Mouse (Mus musculus) common myeloid progenitor, adult 5-6 weeks (primary cell): ENCODE data around the gene Plin2. TPM values are rescaled to one million over a fixed set of nuclear protein-coding genes. Genes with fewer than 3 reads are reported as not detected.

Experiments
- ATAC-seq: replicated peaks from 2 replicates; pipeline ENCODE4 v1.8.0; 2016; ENCODE audit warnings: low read depth, mild to moderate bottlenecking, moderate TSS enrichment, inconsistent platforms; ENCODE audit not compliant: poor library complexity, severe bottlenecking
- total RNA-seq: library from RNA; stranded (forward); fragments of 200-1000, 187-1606 nt; gene quantifications from 2 replicates; pipeline ENCODE4 v1.2.3, GENCODE M21; 2017

Plin2 gene
- 55.0 and 80.2 TPM in 2 replicates for total RNA-seq

DNA sequence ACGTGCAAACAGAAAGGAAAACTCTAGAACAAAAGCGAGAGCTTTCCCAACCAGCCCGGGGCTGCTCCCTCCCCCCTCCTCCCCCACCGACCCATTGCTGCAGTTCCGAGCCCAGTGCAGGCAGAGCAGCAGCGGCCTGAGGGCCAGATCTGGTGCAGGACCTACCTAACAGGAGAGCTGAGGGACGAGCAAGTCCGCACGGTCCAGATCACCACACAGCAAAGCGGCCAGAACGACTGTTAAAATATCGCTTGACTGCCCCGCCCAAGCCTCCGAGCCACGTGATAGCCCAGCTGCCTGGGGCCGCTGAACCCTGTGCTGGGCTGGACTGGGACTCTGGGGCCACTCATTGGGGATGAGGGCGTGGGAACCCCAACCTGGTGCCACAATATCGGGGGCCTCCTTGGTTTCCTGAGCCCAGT is at the start of gene Plin2:
Gene Plin2, minus strand, starts transcription at position 281 of the 422 bp plus-strand sequence.
- ATAC-seq = peak; percentile 74

- ATAC-seq = no peak
These were observed 49.2 kb upstream of the Plin2 start for GRCm38 (mm10) chr4:86718878-86719577.

GRCm38 (mm10) chr4:86717176-86717575 is 47.3 kb upstream of the Plin2 start:
- ATAC-seq = peak; percentile 36; the same call in 1 of the 2 replicates

- ATAC-seq = no peak
These were observed 45.5 kb upstream of the Plin2 start for GRCm38 (mm10) chr4:86715341-86715740.

DNA sequence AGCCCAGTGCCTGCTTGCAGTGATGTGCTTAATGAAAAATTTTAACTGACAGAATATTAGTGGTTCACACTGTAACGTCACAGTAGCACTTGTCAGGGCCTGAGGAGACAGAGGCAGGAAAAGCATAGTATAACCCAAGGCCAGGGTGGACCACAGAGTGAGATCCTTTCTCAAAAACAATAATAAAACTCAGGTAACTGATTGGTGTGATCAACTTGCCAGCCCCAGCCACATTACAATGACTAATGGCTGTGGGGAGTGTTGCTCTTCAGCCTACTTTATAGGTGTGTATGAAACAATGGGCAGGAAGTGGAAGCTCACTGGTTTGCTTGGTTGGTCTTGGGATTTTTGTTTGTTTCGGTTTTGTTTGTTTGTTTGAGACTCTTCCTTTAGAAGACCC is 43.7 kb upstream of the Plin2 start:
- no peak for ATAC-seq

DNA sequence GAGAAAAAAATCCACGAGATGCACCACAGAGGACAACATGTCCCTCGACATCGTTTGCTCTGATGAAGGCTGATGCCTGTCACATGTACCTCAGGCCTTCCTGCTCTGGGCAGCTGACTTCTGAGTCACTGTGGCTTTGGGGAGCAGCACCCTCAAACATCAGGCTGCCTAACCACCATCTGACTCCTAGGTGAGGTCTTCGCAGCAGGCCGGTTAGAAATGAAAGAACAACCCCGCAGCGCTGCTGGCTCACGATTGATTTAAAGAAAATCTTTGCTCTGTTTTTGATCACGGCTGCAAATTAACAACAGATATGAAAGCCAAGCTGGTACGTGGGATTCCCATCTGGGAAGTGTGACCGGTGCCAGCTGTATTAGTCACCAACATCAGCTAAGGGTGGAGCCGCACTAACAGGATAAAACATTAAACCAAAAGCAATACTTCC is 42.9 kb upstream of the Plin2 start:
- ATAC-seq = peak; percentile 73

DNA sequence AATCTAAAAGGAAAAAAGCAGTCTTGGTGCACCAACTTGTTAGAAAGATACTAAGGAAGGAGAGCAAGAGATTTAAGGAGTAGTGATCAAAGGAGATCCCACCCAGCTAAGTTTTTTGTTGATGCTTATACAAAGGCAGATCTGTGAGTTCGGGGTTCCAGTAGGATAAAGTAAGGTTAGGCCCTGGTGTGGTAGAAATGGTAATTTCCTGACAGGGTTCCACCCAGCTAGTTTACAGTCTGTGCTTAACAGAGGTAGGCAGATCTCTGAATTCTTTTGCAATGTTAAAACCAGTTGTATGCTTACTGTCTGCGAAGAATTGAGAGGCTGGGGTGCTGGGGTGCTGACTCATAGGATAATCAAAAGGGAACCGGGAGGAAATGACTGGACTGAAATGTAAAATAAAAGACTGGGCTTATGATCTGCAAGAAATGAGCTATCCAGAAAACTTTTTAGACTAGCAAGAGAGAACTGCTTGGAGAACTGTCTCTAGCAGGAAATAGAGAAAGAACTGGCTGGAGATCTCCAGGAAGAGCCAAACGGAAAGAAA is 40.9 kb upstream of the Plin2 start:
- 0 out of 2 replicates have a peak, but pooled peaks have one; percentile 42 for ATAC-seq

GRCm38 (mm10) chr4:86710034-86710650 is 40.3 kb upstream of the Plin2 start:
- no peak for ATAC-seq

DNA sequence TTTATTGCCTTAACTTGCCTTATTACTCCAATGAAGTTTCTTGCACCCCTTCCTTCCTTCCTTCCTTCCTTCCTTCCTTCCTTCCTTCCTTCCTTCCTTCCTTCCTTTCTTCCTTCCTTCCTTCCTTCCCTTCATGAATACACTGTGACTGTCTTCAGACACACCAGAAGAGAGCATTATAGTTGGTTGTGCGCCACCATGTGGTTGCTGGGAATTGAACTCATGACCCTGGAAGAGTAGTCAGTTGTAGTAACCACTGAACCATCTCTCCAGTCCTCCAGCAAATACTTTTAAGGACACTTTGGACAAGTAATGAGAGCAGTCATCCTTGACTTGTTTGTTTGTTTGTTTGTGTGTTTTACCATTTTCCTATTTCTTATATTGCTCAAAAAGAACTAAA is 38.9 kb upstream of the Plin2 start:
- ATAC-seq = no peak

DNA sequence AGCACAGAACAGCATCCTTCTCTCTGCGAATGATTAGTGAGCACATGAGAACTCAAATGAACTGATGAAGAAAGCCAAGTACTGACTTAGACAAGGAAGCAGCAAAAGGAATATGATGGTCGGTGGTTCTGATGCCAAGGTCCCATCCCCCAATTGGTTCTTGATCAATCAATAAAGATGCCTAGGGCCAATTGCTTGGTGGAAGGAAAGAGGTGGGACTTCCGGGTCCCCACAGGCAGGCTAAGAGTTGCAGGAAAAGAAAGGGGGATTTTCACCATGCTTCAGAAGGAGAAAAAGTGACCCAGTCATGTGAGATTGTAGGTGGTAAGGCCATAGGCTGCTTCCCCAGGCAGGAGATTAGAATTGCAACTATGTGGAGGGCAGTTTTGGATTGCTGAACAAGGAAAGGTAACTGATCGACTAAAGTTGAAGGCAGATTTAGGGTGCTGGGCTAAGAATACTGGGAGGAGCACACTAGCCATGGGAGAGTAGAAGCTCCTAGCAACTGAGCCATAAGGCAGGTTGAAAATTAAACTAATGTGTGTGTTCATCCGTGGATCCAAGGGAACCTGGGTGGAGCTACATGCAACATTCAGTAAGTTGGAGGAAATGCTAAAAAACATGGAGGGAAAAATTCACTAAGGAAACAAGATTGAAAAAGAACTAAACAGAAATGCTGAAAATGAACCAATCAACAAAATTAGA is 29.5 kb upstream of the Plin2 start:
- ATAC-seq = no peak

DNA sequence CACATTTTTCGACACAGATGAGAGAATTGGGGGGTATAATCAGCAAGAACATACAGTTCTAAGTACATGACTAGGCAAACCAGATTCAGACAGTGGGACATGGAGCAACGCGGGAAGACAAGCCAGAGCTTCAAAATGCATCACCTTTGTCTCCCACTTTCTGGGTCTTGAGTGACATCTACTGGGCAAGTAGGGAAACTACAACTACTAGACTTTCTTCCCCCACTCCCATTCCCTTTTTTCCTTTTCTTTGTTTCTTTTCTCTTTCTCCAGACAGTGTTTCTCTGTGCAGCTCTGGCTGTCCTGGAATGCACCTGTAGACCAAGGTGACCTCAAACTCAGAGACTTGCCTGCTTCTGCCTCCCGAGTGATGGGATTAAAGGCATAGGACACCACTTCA is 27.0 kb upstream of the Plin2 start:
- peak; percentile 98 for ATAC-seq

DNA sequence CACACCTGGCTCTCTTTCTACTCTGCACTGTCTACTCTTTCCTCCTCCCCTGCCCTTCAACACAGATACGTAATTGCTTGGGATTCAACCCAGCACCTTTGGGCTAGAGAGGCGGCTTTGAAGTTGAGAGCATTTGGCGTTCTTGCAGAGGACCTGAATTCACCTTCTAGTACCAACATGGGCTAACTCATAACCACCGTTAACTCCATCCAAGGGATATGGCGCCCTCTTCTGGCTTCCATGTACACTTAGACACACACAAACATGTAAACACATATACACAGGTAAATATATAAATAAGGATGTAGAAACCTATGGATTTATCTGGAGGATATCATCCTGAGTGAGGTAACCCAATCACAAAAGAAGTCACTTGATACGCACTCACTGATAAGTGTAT is 25.2 kb upstream of the Plin2 start:
- peak; percentile 37; the same call in 1 of the 2 replicates for ATAC-seq

- ATAC-seq = no peak
These were observed 23.1 kb upstream of the Plin2 start for GRCm38 (mm10) chr4:86692931-86693330.

- ATAC-seq = no peak
These were observed 21.4 kb upstream of the Plin2 start for GRCm38 (mm10) chr4:86691290-86691689.

GRCm38 (mm10) chr4:86690768-86691167 is 20.9 kb upstream of the Plin2 start:
- no peak for ATAC-seq

- peak; percentile 94 for ATAC-seq
These were observed 20.3 kb upstream of the Plin2 start for GRCm38 (mm10) chr4:86690194-86690593.

- ATAC-seq = no peak
These were observed 19.3 kb upstream of the Plin2 start for GRCm38 (mm10) chr4:86689056-86689735.

DNA sequence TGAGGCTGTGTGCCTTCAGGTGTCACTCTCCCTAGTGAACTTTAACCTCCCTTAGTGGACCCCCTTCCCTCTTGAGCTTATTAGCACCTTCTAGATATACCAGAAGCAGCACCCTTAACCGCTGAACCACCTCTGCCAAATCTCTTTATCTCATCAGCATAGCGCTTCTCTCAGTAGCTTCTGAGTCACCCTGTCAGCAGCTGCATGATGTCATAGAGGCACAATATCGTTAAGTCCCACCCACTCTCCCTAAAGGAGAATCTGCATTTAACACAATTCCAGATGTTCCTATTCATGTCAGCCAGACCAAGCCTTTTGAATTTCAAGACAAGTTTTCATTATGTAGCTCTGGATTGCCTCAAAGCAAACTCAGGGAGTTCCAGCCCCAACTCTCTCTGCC is 16.7 kb upstream of the Plin2 start:
- ATAC-seq = no peak

- no peak for ATAC-seq
These were observed 16.1 kb upstream of the Plin2 start for GRCm38 (mm10) chr4:86686009-86686366.
